Mouse (Mus musculus): ENCODE data around the gene Tmem82. TPM values are rescaled to one million over a fixed set of nuclear protein-coding genes. Genes with fewer than 3 reads are reported as not detected.
A peak's percentile ranks its signal among the peaks of the same experiment; 100 is the strongest.

Gene Tmem82
- polyA plus RNA-seq, 1 experiment from 2014 or later = 0.23 TPM

GRCm38 (mm10) chr4:141641961-141642811 is 23.8 kb upstream of the Tmem82 start:
- DNase-seq (ENCODE audit: low spot score) = no peak

GRCm38 (mm10) chr4:141641353-141641771 is 22.9 kb upstream of the Tmem82 start:
- DNase-seq (ENCODE audit: low spot score) = no peak

DNA sequence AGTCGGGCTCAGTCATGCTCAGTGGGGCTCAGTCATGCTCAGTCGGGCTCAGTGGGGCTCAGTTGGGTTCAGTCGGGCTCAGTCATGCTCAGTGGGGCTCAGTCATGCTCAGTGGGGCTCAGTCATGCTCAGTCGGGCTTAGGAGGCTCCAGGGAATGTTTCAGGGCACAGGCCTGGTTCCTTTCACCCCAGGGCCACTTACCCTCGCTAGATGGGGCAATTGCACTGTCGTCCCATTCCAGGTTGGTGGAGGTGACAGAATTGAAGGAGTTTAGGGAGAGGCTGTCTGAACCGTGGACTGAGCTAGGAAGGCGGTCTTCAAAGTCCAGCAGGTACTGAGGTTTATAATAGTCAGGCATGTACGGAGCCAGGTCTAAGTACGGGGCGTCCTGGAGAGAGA is 21.0 kb upstream of the Tmem82 start:
- DNase-seq (ENCODE audit: low spot score) = no peak

DNA sequence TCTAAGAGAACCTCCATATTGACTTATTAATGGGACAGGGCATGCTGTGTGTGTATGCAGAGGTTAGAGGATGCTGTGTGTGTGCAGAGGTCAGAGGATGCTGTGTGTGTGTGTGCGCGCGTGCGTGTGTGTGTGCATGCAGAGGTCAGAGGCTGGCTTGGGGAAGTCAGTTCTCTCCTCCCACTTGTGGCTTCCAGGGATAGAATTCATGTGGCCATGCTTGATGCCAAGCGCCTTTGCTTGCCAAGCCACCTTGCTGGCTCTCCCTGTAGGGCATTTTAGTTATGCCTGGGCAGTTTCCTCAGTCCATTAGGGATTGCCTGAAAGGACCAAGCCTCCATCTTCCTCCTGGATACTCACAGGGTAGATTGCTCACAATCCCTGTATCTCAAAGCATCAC is 18.3 kb upstream of the Tmem82 start:
- no peak for DNase-seq (ENCODE audit: low spot score)

DNA sequence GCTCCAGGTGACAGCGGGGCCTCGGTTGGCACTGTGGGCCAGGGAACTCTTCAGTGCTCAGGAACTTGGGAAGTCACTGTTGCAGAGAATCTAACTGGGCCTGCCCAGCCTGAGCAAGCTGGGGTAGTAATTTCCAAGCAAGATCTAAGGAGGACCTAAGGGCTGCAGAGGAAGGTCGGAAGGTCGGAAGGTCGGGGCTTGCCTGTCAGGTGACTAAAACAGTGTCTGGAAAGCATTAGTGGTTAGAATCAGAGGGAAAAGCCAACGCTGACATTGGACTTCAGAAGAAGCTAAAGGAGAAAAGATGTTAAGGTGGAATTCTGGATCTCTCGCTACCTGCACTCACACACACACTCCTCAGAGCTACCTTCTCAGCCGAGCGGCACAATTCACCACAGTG is 17.6 kb upstream of the Tmem82 start:
- no peak for DNase-seq (ENCODE audit: low spot score)

- DNase-seq (ENCODE audit: low spot score) = no peak
Measured at GRCm38 (mm10) chr4:141632111-141632873, 13.9 kb upstream of the Tmem82 start.

DNA sequence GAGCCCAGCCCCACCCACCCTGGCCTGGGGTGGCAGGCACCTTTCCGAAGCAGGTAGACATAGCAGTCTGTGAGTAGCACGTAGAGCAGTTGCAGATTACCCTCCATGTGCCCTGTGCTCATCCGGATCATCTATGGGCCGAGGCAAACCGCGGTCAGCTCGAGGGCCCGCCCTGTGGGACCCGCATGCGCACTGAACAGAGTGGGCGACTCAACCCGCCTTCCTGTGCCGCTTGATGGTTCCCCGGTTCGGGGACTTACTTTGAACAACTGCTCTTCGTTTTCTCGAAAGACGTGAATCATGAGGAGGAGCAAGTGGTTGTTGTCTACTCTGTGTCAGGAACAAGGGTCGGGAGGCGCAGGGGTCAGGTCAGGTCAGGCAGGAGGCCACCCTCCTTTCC is 12.8 kb upstream of the Tmem82 start:
- DNase-seq (ENCODE audit: low spot score) = no peak

DNA sequence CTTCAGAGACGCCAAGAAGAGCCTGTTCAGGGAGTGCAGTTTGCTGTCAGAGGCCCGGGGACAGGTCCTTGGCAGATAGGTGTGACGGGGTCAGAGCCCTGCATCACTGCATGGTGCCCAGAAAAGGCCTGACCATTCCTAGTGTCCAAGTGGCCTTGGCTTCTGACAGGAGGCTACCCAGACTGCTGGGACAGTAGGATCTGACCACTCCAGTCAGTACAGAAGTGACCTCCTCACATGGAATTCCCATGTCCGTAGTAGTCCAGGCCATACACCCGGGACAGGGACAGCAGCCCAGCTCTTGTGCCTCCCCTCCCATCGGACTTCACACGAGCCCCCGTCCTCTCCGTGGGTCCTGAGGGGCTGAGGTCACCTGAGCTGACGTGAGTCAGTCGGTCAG is 11.6 kb upstream of the Tmem82 start:
- no peak for DNase-seq (ENCODE audit: low spot score)

DNA sequence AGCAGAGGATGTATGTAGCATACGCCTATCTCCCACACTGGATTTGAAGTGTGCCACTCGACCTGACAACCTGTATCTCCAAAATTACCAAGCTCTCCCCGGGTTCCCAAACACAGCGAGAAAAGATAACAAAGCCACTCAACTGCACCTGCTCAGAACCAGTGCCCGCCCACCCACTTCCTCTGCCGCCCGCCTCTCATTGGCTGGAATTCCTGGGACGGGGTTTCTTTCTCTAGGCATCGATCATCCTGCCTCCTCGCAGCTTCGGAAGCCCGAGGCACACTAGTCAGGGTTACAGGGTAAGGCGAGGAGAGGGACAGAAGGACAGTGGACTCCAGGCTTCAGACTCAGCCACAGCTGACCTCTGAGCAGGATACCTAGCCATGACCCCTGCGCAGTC is 10.2 kb upstream of the Tmem82 start:
- DNase-seq (ENCODE audit: low spot score) = no peak

GRCm38 (mm10) chr4:141627502-141627901 is 9.1 kb upstream of the Tmem82 start:
- DNase-seq (ENCODE audit: low spot score) = no peak

GRCm38 (mm10) chr4:141625774-141626550 is 7.5 kb upstream of the Tmem82 start:
- DNase-seq (ENCODE audit: low spot score) = no peak

- DNase-seq (ENCODE audit: low spot score) = peak; percentile 46
Measured at GRCm38 (mm10) chr4:141624983-141625773, 6.7 kb upstream of the Tmem82 start.

GRCm38 (mm10) chr4:141624134-141624533 is 5.7 kb upstream of the Tmem82 start:
- DNase-seq (ENCODE audit: low spot score) = no peak

- DNase-seq (ENCODE audit: low spot score) = no peak
Measured at GRCm38 (mm10) chr4:141623666-141624065, 5.2 kb upstream of the Tmem82 start, which contains the start of gene Slc25a34. Gene Slc25a34 (minus strand): TSS chr4:141623821.

DNA sequence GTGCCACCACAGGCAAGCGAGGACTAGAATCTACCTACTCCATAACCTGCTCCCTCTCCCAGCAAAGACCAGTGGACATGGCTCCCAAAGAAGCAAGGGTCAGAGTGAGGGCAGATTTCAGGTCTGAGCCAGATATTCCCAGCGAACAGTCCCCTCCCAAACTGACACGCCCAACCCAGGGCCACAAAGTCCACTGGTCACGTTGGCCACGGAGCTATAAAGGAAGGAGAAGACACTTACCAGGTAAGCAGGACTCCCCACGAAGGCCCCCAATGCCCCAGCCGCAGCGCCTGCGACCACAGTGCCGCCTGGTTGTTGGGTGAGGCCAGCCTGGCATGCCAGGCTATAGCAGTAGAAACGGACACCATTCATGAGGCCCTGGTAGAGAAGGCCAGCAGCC is 4.6 kb upstream of the Tmem82 start:
- DNase-seq (ENCODE audit: low spot score) = no peak

- DNase-seq (ENCODE audit: low spot score) = no peak
Measured at GRCm38 (mm10) chr4:141622580-141622979, 4.1 kb upstream of the Tmem82 start.

DNA sequence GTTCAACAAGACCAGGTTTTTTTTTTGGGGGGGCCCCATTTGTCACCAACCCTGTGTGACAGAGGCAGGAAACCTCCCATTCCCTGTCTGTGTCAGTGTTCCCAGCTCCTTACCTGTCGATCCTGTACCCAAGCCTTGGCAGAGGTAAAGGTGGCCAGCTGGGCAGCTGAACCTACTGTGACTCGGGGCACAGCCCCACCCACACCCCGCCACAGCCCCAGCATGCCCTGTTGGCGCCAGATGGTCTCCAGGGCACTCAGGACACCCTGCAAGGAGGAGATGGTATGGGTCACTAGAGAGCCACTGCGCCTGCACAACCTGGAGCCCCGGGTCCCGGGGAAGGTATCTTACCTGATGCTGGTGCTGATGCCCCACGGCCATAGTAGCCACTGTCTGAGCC is 3.7 kb upstream of the Tmem82 start:
- DNase-seq (ENCODE audit: low spot score) = no peak

DNA sequence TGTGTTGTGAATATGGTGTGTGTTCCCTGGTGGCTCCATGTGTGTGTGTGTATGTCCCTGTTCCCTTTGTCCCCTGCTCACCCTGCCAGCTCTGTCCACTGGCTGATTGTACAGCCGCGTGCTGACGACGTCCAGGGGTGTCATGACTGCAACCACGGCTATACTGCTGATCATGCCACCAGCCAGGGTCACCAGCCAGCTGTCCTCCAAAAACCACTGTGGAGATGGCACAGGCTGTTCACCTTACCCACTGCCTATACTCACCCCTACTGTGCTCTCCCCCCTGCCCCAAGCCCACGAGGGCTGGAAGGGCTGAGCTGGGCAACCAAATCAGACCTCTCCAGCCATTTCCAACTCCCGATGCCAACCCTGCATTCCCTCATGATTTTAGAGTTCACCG is 2.9 kb upstream of the Tmem82 start:
- no peak for DNase-seq (ENCODE audit: low spot score)

GRCm38 (mm10) chr4:141619299-141619883 is 958 bp upstream of the Tmem82 start:
- DNase-seq (ENCODE audit: low spot score) = no peak

GRCm38 (mm10) chr4:141617863-141618564 is 419 bp downstream of the Tmem82 start:
- no peak for DNase-seq (ENCODE audit: low spot score)

All from thymus, postnatal 0 days (tissue).